Mouse (Mus musculus) erythroblast, embryonic 14.5 days (primary cell): ENCODE data around the gene Rnf151.

ENCODE experiments used
- GATA1 ChIP-seq: IDR thresholded peaks from 2 replicates; pipeline ENCODE4 v1.6.1; 2012; ENCODE audit warnings: low read length, inconsistent platforms, mixed read lengths
- TAL1 ChIP-seq: IDR thresholded peaks from 3 replicates; pipeline ENCODE4 v1.6.1; 2012; ENCODE audit warnings: low read length, inconsistent platforms, mixed read lengths

DNA sequence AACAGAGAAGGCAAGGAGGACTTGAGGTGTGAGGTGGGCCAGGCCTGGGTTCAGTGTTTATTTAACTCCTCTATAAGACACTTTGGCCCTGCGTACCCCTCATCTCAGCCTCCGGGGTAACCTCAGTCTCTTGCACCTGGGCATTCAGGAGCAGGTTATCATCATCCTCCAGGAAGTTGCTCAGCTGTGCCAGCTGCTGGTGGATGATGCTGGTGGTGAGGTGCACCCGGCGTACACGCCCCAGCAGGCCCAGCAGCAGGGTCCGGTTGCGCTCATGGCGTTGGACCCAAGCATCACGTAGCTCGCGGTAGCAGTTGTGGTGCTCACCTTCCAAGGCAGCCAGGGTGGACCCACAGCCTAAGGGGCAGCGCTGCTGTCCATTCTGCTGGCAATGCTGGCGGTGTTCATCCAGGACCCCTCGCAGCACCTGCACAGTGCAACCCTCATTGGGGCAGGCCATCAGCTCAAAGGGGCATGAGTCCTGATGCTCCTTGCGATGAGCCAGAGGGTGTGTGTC, 1.6 kb downstream of the Rnf151 start:
- TF ChIP-seq GATA1, result no peak
- TF ChIP-seq TAL1, result no peak
